8 mouse cellular contexts compared by ENCODE assay signal in the genomic region with DNA sequence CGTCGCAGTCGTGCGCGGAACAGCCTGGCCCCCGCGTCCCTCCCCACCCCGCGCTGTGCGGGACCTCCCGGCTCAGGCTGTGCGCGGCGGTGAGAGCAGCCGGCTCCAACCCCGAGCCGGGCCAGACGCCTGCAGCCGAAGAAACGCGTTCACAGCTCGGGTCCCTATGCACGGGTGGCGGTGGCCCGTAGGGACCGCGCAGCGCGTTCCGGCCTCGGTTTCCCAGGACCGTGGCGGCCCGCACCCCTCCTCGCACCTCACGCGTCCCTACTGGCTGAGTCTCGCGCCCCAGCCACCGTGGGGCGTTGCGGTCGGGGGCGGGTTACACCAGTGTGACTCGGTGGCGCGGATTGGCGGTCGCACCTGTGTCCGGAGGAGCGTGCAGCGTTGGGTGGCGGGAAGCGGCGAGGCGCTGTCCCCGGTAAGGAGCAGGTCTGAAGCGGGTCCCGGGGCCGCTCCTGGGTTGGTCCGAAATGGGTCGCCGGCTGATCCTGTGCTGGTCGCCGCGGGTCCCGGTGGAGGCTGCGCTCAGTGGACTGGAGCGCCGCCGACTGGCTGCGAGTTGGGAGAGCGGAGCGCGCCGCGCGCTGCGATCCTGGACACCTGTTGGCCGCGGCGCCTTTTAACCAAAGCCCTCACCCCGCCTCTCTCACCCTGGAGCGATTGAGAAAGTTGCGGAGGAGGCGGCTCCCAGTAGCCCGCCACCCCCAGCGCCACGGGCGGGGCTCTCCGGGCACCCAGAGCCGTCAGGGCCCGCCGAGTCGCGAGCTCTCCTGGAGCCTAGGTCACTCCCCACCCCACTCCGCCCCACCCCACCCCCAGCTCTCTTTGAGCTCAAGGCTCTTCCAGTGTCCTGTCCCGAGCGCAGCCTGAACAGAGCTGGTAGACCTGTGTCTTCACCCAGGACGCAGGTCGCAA. TPM values are rescaled to one million over a fixed set of nuclear protein-coding genes. Genes with fewer than 3 reads are reported as not detected.
A peak's percentile ranks its signal among the peaks of the same experiment; 100 is the strongest.
DNase-seq lines count a peak whose midpoint lies in the region; ATAC-seq and TF ChIP-seq lines count a peak whose summit lies in the region.

A gene (minus strand): TSS at position 597 of the 918 bp plus-strand sequence.

- no peaks in the 10 kb centered on the region for H3K9me3 ChIP-seq in lung, embryonic 15.5 days

- WGBS in lung, embryonic 15.5 days = under 1% methylated on average over 79 of the region's 101 CpGs

- H3K9ac ChIP-seq in lung, embryonic 15.5 days = peak within 1 kb of the TSS; percentile 33; the same call in 1 of the 2 replicates

- no peaks in the 10 kb centered on the region for H3K36me3 ChIP-seq in lung, embryonic 15.5 days

- peaks cover 12% of the 10 kb centered on the region; the same call in 1 of the 2 replicates for H3K4me1 ChIP-seq in lung, embryonic 15.5 days

- ATAC-seq in lung, embryonic 15.5 days (ENCODE audit: borderline replicate concordance, extremely low read depth, low FRiP score, low TSS enrichment) = peak; percentile 60

- H3K27me3 ChIP-seq in lung, embryonic 15.5 days = peaks cover 73% of the 10 kb centered on the region

- H3K27ac ChIP-seq in layer of hippocampus, adult 2 months = peak within 1 kb of the TSS; percentile 39; the same call in 1 of the 2 replicates
- H3K27ac ChIP-seq in lung, embryonic 15.5 days = no peak within 1 kb of the TSS

- TF ChIP-seq CTCF in layer of hippocampus, adult 2 months (conservative IDR thresholded peaks at IDR 0.05) = peak; percentile 46

- DNase-seq in right cerebral cortex, adult 18-20 months = peak; percentile 6
- no peak for DNase-seq in right cerebral cortex, postnatal 36 days (ENCODE audit: low spot score in 2 of 2)
- DNase-seq in embryo, embryonic 11 days = peak; percentile 73
- peak; percentile 31 for DNase-seq in heart, postnatal 4 days
- DNase-seq in layer of hippocampus, adult 2 months (ENCODE audit: low spot score in 2 of 2) = no peak
- peak; percentile 43 for DNase-seq in ovary, postnatal 36 days (ENCODE audit: low spot score)
- no peak for DNase-seq in T-cell, adult 2 months (ENCODE audit: low spot score)

- peak within 1 kb of the TSS; percentile 100 for H3K4me2 ChIP-seq in lung, embryonic 15.5 days

- H3K4me3 ChIP-seq in layer of hippocampus, adult 2 months = peak within 1 kb of the TSS; percentile 68
- peak within 1 kb of the TSS; percentile 56 for H3K4me3 ChIP-seq in lung, embryonic 15.5 days

RNA-seq across cellular contexts. Expression of the gene that starts here (rescaled TPM):
- under 1 TPM in 1 of 2 experiments, not detected in 1; 0.14 TPM for total RNA-seq in heart, postnatal 4 days (2021)
- 1 to 10 TPM; 6.2 to 9.5 TPM for total RNA-seq in layer of hippocampus, adult 2 months (2021)
- 0.52 and 1.3 TPM in 2 replicates for polyA plus RNA-seq in lung, embryonic 15.5 days (2015; fragmentation: Nextera tagmentation; extraction: Ambion mirVana)

Comparison
In these comparisons a context has a peak if more than half of its experiments do, and no peak if none do; other contexts are left out.
1. RNA of the gene that starts here (total RNA-seq): 6.2 to 9.5 TPM in layer of hippocampus, adult 2 months; 0.14 TPM in heart, postnatal 4 days; every median in the first group is over 4 times any median in the second.
2. DNase-seq: peak in right cerebral cortex, adult 18-20 months (single experiment), embryo, embryonic 11 days (single experiment) and ovary, postnatal 36 days (single experiment); none in right cerebral cortex, postnatal 36 days (0 of 2), layer of hippocampus, adult 2 months (0 of 2) and T-cell, adult 2 months (single experiment).
3. Peak in DNase-seq in heart, postnatal 4 days; RNA of the gene not detected or under 1 TPM.